Mouse (Mus musculus) liver, embryonic 15.5 days (tissue): ENCODE measurements around the gene Ccdc180. TPM values are rescaled to one million over a fixed set of nuclear protein-coding genes. Genes with fewer than 3 reads are reported as not detected.

Experiments used
- ATAC-seq: fragments of 200-750 bp; cut with Nextera tagmentation; 2 replicates; pipeline ENCODE4 v1.8.0; 2017; ENCODE audit warnings: moderate number of reproducible peaks, mild to moderate bottlenecking, moderate library complexity; ENCODE audit not compliant: insufficient read depth
- H3K27ac ChIP-seq: fragments of 300-500 bp; sonication (generic); replicated peaks from 2 replicates; pipeline ENCODE4 v1.5.1; 2015; ENCODE audit warnings: mild to moderate bottlenecking, inconsistent platforms
- H3K27me3 ChIP-seq: fragments of 300-500 bp; sonication (generic); 2 replicates; pipeline ENCODE4 v1.6.1; 2015; ENCODE audit warnings: mild to moderate bottlenecking, inconsistent platforms
- H3K36me3 ChIP-seq: fragments of 300-500 bp; sonication (generic); replicated peaks from 2 replicates; pipeline ENCODE4 v1.6.1; 2015; ENCODE audit warnings: moderate library complexity, mild to moderate bottlenecking, inconsistent platforms
- H3K4me1 ChIP-seq: fragments of 300-500 bp; sonication (generic); replicated peaks from 2 replicates; pipeline ENCODE4 v1.6.1; 2015; ENCODE audit warnings: inconsistent platforms
- H3K4me2 ChIP-seq: fragments of 300-500 bp; sonication (generic); 2 replicates; pipeline ENCODE4 v1.6.1; 2015; ENCODE audit warnings: moderate library complexity, mild to moderate bottlenecking, inconsistent platforms
- H3K4me3 ChIP-seq: fragments of 300-500 bp; sonication (generic); replicated peaks from 2 replicates; pipeline ENCODE4 v1.5.1; 2015; ENCODE audit warnings: mild to moderate bottlenecking, inconsistent platforms
- H3K9ac ChIP-seq: fragments of 300-500 bp; sonication (generic); 2 replicates; pipeline ENCODE4 v1.6.1; 2015; ENCODE audit warnings: moderate library complexity, mild to moderate bottlenecking, inconsistent platforms
- H3K9me3 ChIP-seq: fragments of 300-500 bp; sonication (generic); replicated peaks from 2 replicates; pipeline ENCODE4 v1.6.1; 2016; ENCODE audit warnings: inconsistent platforms
- WGBS: fragments of 180-500 bp; shearing (Covaris S2); methylation state at CpG from one replicate; pipeline ENCODE4 v1.1.7; 2015; ENCODE audit warnings: mixed read lengths; ENCODE audit not compliant: insufficient replicate concordance; 5-methylcytosine and 5-hydroxymethylcytosine counted together
- polyA plus RNA-seq: library from polyadenylated mRNA; unstranded; fragments of >200 nt; fragmentation: Nextera tagmentation; extraction: Ambion mirVana; gene quantifications from 2 replicates; pipeline ENCODE4 v1.2.1, GENCODE M21; 2015

Ccdc180 gene
- polyA plus RNA-seq, 1 experiment from 2014 or later: 0.07 TPM

GRCm38 (mm10) chr4:45953025-45953919, 63.2 kb downstream of the Ccdc180 start:
- Histone ChIP-seq H3K27ac (no peak overlapping the region), H3K27me3 (no peaks in the 10 kb centered on the region), H3K9me3 (no peaks in the 10 kb centered on the region), H3K36me3 (no peaks in the 10 kb centered on the region), H3K4me3 (no peak overlapping the region), H3K4me1 (no peaks in the 10 kb centered on the region; the same call in 1 of the 2 replicates), H3K4me2 (no peak overlapping the region), H3K9ac (no peak overlapping the region)
- ATAC-seq: no peak
- WGBS: 67% methylated on average over 23 of the region's 23 CpGs

DNA sequence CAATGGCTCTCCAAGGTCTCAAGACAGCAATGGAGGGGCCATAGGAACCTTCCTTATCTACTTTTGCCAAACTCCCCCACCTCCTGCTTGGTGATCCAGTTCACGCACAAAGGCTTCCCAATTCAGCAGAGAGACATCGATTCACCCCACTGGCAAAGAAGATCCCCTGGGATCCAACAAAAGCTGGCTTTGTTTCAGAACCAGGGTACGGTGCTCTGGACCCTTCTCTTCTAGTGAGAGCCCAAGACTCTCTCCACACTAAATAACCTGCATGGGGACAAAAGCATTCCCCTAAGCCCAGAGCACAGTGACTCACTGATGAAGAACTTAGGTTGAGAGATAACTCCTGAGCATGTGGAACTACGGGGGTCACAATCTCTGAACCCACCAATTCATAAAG, 65.1 kb downstream of the Ccdc180 start:
- Histone ChIP-seq H3K9ac (no peak overlapping the region), H3K9me3 (no peaks in the 10 kb centered on the region), H3K27ac (no peak overlapping the region), H3K27me3 (no peaks in the 10 kb centered on the region), H3K4me2 (no peak overlapping the region), H3K36me3 (no peaks in the 10 kb centered on the region), H3K4me3 (no peak overlapping the region), H3K4me1 (no peaks in the 10 kb centered on the region)
- no peak for ATAC-seq
- 58% methylated on average over 4 of the region's 4 CpGs for WGBS

DNA sequence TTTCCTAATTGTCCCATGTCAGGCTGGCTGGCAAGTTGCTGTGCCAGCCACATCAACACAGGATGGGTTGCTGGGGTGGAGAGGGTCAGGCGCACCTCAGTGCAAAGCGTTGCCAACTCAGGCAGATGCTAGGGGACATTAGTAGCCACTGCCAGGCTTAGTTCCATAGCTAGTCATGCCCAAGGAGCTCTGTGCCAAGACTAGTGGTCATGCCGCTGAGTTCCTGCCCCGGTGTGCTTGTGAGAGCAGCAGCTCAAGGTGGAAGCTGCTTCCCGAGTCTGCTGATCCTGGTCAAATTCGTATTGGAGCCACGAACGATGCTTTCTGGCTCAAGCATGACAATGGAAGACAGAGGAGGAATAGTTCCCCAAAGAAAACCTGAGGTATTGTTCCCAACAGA, 66.0 kb downstream of the Ccdc180 start:
- WGBS: 76% methylated on average over 8 of the region's 8 CpGs
- Histone ChIP-seq H3K9me3 (no peaks in the 10 kb centered on the region), H3K36me3 (no peaks in the 10 kb centered on the region), H3K4me1 (no peaks in the 10 kb centered on the region), H3K27ac (no peak overlapping the region), H3K9ac (no peak overlapping the region), H3K4me3 (no peak overlapping the region), H3K4me2 (no peak overlapping the region), H3K27me3 (no peaks in the 10 kb centered on the region)
- ATAC-seq: no peak

DNA sequence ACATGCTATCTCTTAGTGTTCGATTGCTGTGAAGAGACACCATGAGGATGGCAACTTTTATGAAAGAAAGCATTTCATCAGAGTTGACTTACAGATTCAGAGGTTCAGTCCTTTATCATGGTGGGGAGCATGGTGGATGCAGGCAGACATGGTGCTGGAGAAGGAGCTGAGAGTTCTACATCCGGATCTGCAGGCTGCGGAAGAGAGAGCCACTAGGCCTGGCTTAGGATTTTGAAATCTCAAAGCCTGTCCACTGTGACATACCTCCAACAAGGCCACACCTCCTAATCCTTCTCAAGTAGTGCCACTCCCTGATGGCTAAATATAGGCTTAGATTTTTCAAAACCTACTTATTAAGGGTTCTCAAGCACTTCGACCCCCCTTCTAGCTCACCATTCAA, 66.6 kb downstream of the Ccdc180 start:
- Histone ChIP-seq H3K27me3 (no peaks in the 10 kb centered on the region), H3K9ac (no peak overlapping the region), H3K9me3 (no peaks in the 10 kb centered on the region), H3K4me1 (no peaks in the 10 kb centered on the region), H3K27ac (no peak overlapping the region), H3K4me2 (no peak overlapping the region), H3K36me3 (no peaks in the 10 kb centered on the region), H3K4me3 (no peak overlapping the region)
- no peak for ATAC-seq
- WGBS: 71% methylated on average over 4 of the region's 4 CpGs

GRCm38 (mm10) chr4:45964771-45965439, 74.8 kb downstream of the Ccdc180 start, which contains the start of gene Tdrd7:
Gene Tdrd7, plus strand, starts transcription at chr4:45965334.
- Histone ChIP-seq H3K4me3 (no peak within 1 kb of the TSS), H3K36me3 (no peaks in the 10 kb centered on the region), H3K9me3 (no peaks in the 10 kb centered on the region), H3K9ac (no peak within 1 kb of the TSS), H3K27me3 (peaks cover 8% of the 10 kb centered on the region), H3K27ac (peak within 1 kb of the TSS; percentile 51), H3K4me2 (peak within 1 kb of the TSS; percentile 5; the same call in 1 of the 2 replicates), H3K4me1 (peaks cover 23% of the 10 kb centered on the region)
- ATAC-seq: no peak
- WGBS: 57% methylated on average over 10 of the region's 10 CpGs

- peak overlapping the region; percentile 5; the same call in 1 of the 2 replicates for H3K4me2 ChIP-seq
- 28% methylated on average over 13 of the region's 13 CpGs for WGBS
- peak; percentile 56 for ATAC-seq
- no peaks in the 10 kb centered on the region for H3K9me3 ChIP-seq
- peaks cover 12% of the 10 kb centered on the region for H3K27me3 ChIP-seq
- peak overlapping the region; percentile 51; the same call in 1 of the 2 replicates for H3K27ac ChIP-seq
- H3K4me1 ChIP-seq: peaks cover 27% of the 10 kb centered on the region
- H3K36me3 ChIP-seq: no peaks in the 10 kb centered on the region
- H3K4me3 ChIP-seq: no peak overlapping the region
- no peak overlapping the region for H3K9ac ChIP-seq
Measured at GRCm38 (mm10) chr4:45965737-45966447, 75.8 kb downstream of the Ccdc180 start.

DNA sequence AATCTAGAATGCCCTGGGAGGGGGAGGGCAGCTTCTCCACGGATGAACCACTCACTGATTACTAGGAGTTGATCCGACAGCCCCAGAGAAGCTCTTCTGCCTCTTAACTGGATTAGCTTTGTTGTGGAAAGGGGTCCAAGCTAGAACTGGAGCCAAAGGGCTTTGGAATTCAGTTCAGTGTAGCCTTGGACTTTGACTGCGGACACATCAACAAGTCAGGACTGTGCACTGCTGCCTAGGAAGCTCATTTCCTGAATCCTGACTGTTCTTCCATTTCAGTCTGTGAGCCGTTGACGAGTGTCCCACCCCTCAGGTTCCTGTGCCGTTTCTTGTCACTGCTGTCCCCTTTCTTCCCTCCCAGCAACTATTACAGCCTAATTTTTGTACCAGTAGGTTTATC, 76.6 kb downstream of the Ccdc180 start:
- Histone ChIP-seq H3K9me3 (no peaks in the 10 kb centered on the region), H3K27ac (peak overlapping the region; percentile 75), H3K4me1 (peaks cover 27% of the 10 kb centered on the region), H3K27me3 (peaks cover 17% of the 10 kb centered on the region), H3K4me3 (no peak overlapping the region), H3K9ac (no peak overlapping the region), H3K36me3 (no peaks in the 10 kb centered on the region), H3K4me2 (peak overlapping the region; percentile 7; the same call in 1 of the 2 replicates)
- WGBS: 30% methylated on average over 6 of the region's 6 CpGs
- peak; percentile 32; the same call in 1 of the 2 replicates for ATAC-seq

DNA sequence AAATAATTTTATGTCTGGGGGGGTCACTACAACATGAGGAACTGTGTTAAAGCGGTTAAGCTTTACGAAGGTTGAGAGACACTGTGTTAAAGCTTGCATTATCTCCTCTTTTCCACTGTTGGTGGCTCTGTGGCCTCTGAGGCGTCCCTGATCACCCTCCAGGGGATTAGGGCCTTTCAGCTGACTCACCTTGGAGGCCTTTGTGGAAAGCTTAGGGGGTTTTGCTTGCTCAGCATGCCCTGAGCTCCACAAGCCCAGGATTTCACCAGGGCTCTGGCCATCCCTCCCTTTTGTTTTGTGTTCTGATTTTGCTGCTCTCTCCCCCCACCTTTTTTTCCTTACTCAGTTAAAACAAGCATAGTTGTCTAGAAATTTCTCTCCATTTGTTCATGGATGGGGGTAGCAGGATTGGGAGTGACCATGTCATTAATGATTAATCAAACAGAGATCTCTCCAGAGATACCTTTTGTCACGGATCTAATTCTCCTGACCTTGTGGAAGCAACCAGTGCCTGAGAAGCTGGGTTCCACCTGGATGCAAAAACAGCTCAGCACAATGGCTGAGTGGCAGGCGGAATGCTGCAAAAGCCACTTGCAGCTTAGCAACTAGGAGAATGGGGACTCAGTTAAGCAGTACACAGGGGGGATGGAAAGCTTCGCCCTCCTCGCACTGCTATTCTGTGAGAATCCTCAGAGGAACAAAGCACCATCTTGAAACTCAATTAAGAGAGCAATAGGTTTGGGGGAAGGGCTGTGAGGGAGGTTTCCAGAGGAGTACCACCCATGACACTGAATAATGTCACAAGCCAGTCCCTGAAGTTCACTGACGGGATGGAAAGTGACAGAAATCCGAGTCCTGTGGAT, 77.6 kb downstream of the Ccdc180 start:
- WGBS: 51% methylated on average over 9 of the region's 9 CpGs
- peak overlapping the region; percentile 75 for H3K27ac ChIP-seq
- H3K9ac ChIP-seq: no peak overlapping the region
- no peak overlapping the region for H3K4me3 ChIP-seq
- no peaks in the 10 kb centered on the region for H3K9me3 ChIP-seq
- peaks cover 36% of the 10 kb centered on the region for H3K4me1 ChIP-seq
- ATAC-seq: no peak
- H3K4me2 ChIP-seq: no peak overlapping the region
- no peaks in the 10 kb centered on the region for H3K36me3 ChIP-seq
- H3K27me3 ChIP-seq: peaks cover 26% of the 10 kb centered on the region

DNA sequence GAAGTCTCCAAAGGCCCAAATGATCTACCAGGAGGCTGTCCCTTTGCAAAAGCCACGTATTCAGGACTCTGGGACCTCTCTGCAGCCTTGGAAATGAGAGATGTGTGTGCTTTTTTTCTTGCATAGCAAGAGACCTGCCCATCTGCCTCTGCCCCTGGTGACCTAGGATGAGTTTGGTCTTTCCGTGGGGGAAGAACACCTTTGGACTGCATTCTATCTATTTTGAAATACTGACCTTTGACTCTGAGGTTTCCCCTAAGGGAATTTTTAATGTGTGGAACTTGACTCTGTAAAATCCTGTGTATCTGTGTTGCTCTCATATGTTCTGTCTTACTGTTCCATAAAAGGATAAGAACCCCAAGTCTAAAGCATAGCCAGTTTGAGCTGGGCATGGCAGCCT, 78.9 kb downstream of the Ccdc180 start:
- H3K4me3 ChIP-seq: no peak overlapping the region

GRCm38 (mm10) chr4:45970048-45970560, 80.0 kb downstream of the Ccdc180 start:
- H3K27ac ChIP-seq: no peak overlapping the region

More for the DNA sequence above, 78.9 kb downstream of the Ccdc180 start:
- Histone ChIP-seq H3K27me3 (peaks cover 40% of the 10 kb centered on the region), H3K9ac (no peak overlapping the region), H3K4me2 (peak overlapping the region; percentile 21; the same call in 1 of the 2 replicates), H3K9me3 (no peaks in the 10 kb centered on the region), H3K36me3 (no peaks in the 10 kb centered on the region), H3K27ac (no peak overlapping the region), H3K4me1 (peaks cover 45% of the 10 kb centered on the region)
- no peak for ATAC-seq
- 26% methylated on average over 2 of the region's 2 CpGs for WGBS

More at GRCm38 (mm10) chr4:45970048-45970560, 80.0 kb downstream of the Ccdc180 start:
- Histone ChIP-seq H3K4me1 (peaks cover 39% of the 10 kb centered on the region), H3K27me3 (peaks cover 49% of the 10 kb centered on the region), H3K9ac (no peak overlapping the region), H3K4me3 (no peak overlapping the region), H3K4me2 (no peak overlapping the region), H3K9me3 (no peaks in the 10 kb centered on the region), H3K36me3 (no peaks in the 10 kb centered on the region)
- ATAC-seq: no peak
- 44% methylated on average over 7 of the region's 7 CpGs for WGBS
